Mouse (Mus musculus) layer of hippocampus, postnatal 36 days (tissue): Measurements from ENCODE around the gene Sgk2. TPM values are rescaled to one million over a fixed set of nuclear protein-coding genes. Genes with fewer than 3 reads are reported as not detected.

Experiments used
- DNase-seq, 2 experiments: peaks; one replicate each; pipeline ENCODE4 v3.0.0; 2022
- total RNA-seq, 2 experiments: library from RNA; stranded (reverse); gene quantifications; 2 replicates each; pipeline ENCODE4 v1.2.3; 2021

The Sgk2 gene
- total RNA-seq = 1 to 10 TPM; 1.1 to 1.9 TPM

GRCm38 (mm10) chr2:162987218-162987617 is at the start of gene Sgk2:
TSS of gene Sgk2 (plus strand) at chr2:162987330.
- no peak for DNase-seq

GRCm38 (mm10) chr2:162939562-162939961 is 47.6 kb upstream of the Sgk2 start:
- no peak for DNase-seq

- DNase-seq = peak; percentile 67 to 68
Observed at GRCm38 (mm10) chr2:162943148-162943846, 43.8 kb upstream of the Sgk2 start, which contains the start of gene L3mbtl1. TSS of gene L3mbtl1 (plus strand) at chr2:162943472.

- no peak for DNase-seq
Observed at GRCm38 (mm10) chr2:162943931-162944330, 43.2 kb upstream of the Sgk2 start.

GRCm38 (mm10) chr2:162946964-162947363 is 40.2 kb upstream of the Sgk2 start:
- no peak for DNase-seq

GRCm38 (mm10) chr2:162947736-162948135 is 39.4 kb upstream of the Sgk2 start:
- DNase-seq = no peak

- DNase-seq = no peak
Observed at GRCm38 (mm10) chr2:162948221-162948620, 38.9 kb upstream of the Sgk2 start.

GRCm38 (mm10) chr2:162950776-162951175 is 36.4 kb upstream of the Sgk2 start:
- no peak for DNase-seq

DNA sequence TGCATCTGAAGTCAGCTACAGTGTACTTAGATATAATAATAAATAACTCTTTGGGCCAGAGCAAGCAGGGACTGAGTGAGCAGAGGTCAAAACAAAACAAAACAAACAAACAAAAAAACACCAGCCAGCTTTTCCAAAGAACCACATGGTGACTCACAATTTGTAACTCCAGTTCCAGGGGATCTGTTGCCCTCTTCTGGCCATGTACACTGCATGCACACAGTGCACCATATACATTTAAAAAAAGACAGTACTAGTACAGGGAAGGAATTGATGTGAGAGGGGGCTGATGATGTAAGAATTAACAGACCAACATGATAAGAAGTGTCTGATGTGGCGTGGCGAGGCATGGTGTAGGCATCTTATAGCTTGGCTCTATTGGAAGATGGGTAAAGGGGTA is 30.3 kb upstream of the Sgk2 start:
- no peak for DNase-seq

DNA sequence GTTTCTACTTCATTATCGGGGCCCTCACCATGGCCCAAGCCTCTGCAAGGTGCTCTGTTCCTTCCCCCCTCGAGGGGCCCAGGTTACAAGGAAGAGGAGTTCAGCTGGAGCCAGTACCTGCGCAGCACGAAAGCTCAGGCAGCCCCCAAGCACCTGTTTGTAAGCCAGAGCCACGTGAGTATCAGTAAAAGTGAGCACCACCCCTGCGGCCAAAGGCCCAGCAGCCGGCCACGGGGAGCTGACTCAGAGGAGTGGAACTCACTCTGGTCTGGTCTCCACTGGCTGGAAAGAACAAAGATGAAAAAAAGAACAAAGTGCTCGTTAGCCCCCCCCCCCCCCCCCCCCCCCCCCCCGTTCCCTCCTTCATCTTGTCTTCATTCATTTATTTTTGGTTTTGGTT is 25.8 kb upstream of the Sgk2 start:
- no peak for DNase-seq

- DNase-seq = no peak
Observed at GRCm38 (mm10) chr2:162966734-162967133, 20.4 kb upstream of the Sgk2 start.

GRCm38 (mm10) chr2:162968357-162968756 is 18.8 kb upstream of the Sgk2 start:
- DNase-seq = no peak

DNA sequence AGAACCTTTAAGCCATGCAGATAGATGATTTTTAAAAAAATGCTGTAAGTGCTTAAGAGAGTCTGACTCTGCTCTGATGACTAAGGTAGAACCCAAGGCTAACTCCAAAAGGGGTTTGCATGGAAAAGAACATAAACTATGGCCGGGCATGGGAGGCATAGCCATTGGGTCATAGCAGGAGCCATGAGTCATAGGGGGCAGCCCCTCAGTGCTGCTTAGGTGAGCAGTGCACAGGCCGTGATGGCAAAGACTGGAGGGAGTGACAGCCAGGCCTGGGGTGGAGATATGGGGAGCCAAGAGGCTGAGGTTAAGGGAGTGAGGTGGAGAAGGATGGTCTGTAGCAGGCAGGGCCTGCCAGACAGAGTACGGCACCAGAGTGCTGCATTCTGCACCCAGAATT is 18.0 kb upstream of the Sgk2 start:
- DNase-seq = no peak

- no peak for DNase-seq
Observed at GRCm38 (mm10) chr2:162970896-162971295, 16.2 kb upstream of the Sgk2 start.

DNA sequence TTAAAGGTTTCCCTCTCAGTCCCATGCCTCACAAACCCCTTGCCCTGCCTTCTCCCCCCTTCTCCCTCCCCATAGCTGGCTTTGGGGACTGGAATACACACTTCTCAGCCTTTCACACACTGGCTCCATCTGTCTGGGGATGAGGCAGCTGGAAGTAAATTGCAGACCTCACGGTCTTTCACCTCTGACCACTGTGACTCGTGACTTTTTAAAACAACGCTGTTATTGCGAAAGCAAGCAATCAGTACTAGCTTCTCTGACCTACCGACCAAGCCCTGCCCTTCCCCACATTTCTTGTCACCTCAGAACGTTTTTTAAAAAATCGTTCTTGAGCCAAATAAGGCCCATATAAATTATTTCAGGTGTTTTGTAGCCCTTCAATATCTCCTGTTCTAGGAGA is 14.4 kb upstream of the Sgk2 start:
- no peak for DNase-seq

- no peak for DNase-seq
Observed at GRCm38 (mm10) chr2:162973206-162973605, 13.9 kb upstream of the Sgk2 start.

GRCm38 (mm10) chr2:162973637-162974036 is 13.5 kb upstream of the Sgk2 start:
- no peak for DNase-seq

DNA sequence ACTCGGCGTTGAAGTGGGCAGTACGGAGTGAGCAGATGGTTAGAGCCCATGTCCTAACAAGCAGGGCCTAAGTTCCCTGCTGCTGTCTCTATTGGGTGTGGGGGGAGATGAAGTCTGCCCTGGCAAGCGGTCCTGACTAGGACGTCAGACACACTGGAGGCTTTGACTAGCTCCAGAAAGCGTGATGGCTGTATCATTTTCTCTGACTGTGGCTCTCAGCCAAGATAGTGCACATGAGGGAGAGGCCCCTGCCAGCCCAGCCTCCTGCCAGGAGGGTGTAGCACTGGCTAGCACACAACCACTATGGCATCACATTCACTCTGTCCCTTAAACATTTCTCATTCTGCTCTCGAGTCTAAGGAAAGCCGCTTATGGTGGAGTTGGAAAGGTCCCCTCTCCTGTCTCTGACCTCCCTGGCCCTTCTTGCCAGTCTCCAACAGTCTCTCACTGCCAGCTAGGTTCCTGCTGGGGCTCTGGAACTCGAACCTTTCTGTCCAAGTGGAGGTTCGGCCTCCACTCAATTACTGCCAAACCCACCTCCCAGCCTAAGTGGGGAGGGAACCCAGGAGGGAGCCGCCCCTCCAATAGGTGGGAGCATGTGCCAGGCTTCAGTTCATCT is 11.9 kb upstream of the Sgk2 start:
- peak; percentile 37 to 40 for DNase-seq

DNA sequence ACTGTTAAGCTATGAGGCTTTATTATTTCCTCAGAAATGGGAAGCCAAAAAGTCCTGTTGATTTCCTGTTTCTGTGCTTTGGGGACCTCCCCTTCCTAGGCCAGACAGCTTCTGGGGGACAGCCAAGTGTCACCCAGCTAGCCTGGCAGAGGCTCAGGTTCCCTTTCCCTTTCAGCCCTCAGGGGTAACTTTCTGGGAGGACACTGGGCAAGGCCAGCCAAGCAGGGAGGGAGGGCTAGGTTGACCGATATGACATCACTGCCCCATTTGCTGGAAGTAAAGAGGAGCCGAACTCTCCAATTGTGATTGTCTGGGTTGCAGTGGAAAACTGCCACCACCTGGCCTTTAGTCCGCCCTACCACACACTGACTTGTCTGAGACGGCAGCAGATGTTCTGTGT is 11.1 kb upstream of the Sgk2 start:
- no peak for DNase-seq

GRCm38 (mm10) chr2:162984381-162984780 is 2.7 kb upstream of the Sgk2 start:
- DNase-seq = no peak

GRCm38 (mm10) chr2:162985923-162986322 is 1.2 kb upstream of the Sgk2 start:
- no peak for DNase-seq

DNA sequence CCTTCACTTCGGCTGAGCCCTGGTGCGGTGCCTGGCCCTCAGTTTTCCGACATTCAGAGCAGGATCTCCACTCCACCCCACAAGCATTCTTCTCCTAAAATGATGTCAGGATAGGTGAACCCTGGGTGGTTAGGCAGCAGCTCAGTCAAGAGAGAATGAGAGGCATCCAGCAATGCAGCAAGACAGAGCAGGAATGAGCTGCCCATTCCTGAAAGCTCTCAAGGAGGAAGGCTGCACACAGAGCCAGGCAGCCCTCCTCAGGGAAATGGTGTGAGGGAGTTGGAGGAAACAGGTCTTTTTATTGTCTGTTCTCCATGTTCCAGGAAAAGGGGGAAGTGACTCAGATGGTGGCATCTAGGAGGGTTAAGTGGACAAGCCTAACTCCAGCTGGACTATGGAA is 366 bp upstream of the Sgk2 start:
- no peak for DNase-seq

DNA sequence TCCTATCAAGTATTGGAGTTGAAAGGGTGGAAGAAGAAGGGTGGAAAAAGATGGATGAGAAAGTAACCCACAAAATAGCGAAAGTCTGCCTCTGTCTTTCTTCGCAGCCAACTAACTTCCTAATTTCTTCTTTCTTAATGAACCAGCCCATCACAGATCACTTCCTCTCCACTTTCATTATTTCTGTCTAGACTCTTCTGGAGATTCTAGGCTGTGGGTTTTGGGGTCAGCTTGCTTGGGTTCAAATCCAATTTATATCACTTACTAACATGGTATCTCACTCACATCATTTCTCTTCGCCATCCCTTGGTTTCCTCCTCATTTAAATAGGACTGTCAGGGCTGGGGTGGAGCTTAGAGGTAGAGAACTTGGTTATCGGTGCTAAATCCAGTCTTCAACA is 1.1 kb downstream of the Sgk2 start:
- no peak for DNase-seq

- no peak for DNase-seq
Observed at GRCm38 (mm10) chr2:162991394-162992083, 4.4 kb downstream of the Sgk2 start.
